Mouse (Mus musculus): Measurements from ENCODE around the gene Gm20388.

- no peak for TF ChIP-seq CTCF (IDR thresholded peaks at IDR 0.05; ENCODE audit: extremely low read depth, insufficient read depth, low read length)
- TF ChIP-seq POLR2A (IDR thresholded peaks at IDR 0.05; ENCODE audit: extremely low read depth, insufficient read depth, low read length): no peak
These were observed 2144.7 kb downstream of the Gm20388 start for GRCm38 (mm10) chr8:122055321-122055720.

Data from cortical plate, adult 2 months (tissue).